Mouse (Mus musculus) limb, embryonic 10.5 days (tissue): ENCODE results near the gene Rhot2. TPM values are rescaled to one million over a fixed set of nuclear protein-coding genes. Genes with fewer than 3 reads are reported as not detected.
"Not testable (repeated sequence)": the region's sequence is repeated elsewhere in the genome, so short reads cannot be mapped to it uniquely, and the experiment has no call there.

Source experiments
- DNase-seq: peaks from one replicate; pipeline ENCODE4 v3.0.0-alpha.2; 2017; ENCODE audit warnings: low spot score
- H3K27ac ChIP-seq: fragments of 300-500 bp; sonication (generic); 2 replicates; pipeline ENCODE4 v1.5.1; 2016; ENCODE audit warnings: mild to moderate bottlenecking
- H3K27me3 ChIP-seq: fragments of 300-500 bp; sonication (generic); 2 replicates; pipeline ENCODE4 v1.6.1; 2016; ENCODE audit warnings: low read depth, mild to moderate bottlenecking; ENCODE audit not compliant: poor library complexity, severe bottlenecking
- H3K36me3 ChIP-seq: fragments of 300-500 bp; sonication (generic); 2 replicates; pipeline ENCODE4 v1.6.1; 2016; ENCODE audit warnings: mild to moderate bottlenecking, moderate library complexity
- H3K4me1 ChIP-seq: fragments of 300-500 bp; sonication (generic); 2 replicates; pipeline ENCODE4 v1.6.1; 2016
- H3K4me3 ChIP-seq: fragments of 300-500 bp; sonication (generic); 2 replicates; pipeline ENCODE4 v1.5.1; 2016; ENCODE audit warnings: mild to moderate bottlenecking, moderate library complexity
- H3K9me3 ChIP-seq: fragments of 300-500 bp; sonication (generic); replicated peaks from 2 replicates; pipeline ENCODE4 v1.6.1; 2016; ENCODE audit warnings: mild to moderate bottlenecking
- WGBS: fragments of 180-500 bp; shearing (Covaris S2); methylation state at CpG from one replicate; pipeline ENCODE4 v1.1.7; 2016; 5-methylcytosine and 5-hydroxymethylcytosine counted together
- polyA plus RNA-seq: library from polyadenylated mRNA; unstranded; fragments of >200 nt; fragmentation: Nextera tagmentation; extraction: Ambion mirVana; gene quantifications from 2 replicates; pipeline ENCODE4 v1.2.1, GENCODE M21; 2016

Gene Rhot2
- polyA plus RNA-seq, 1 experiment from 2014 or later = 32.6 TPM

DNA sequence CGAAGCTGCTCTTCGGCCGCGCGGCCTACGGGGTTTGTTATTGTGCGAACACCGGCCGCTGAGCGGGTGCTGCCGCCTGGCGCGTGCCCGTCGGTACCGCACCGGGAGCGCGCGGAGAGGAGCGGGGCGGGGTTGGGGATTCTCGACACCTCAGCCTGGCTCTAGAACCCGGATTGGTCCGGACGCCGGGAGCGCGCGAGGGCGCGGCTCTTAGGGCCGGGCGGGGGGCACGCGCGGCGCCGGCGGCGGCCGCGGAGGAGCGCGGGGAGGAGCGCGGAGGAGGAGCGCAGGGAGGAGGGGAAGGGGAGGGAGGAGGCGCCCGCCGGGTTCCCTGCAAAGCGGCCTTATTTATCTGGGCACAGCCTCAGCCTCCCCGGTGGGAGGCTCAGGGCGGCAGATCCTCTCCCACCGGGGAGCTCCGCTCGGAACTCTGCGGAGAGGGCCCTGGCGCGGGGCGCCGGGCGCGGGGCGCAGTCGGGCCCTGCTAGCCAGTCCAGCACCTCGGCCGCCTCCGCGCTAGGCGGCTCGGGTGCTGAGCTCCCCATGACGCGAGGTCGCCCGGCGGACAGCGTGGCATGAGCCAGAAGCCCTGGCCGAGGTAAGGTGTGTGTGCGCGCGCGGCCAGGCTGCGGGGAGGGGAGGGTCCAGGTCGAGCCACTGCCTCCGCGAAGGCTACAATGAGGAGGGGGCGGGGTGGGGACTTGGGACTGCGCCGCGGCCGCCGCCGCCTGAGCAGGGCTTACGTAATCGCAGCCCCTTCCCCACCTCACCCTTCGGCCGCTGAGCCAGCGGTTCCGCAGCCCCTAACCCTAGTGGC is 35.7 kb downstream of the Rhot2 start, which contains the start of gene Fbxl16:
TSS of gene Fbxl16 (plus strand) at position 297 of the 817 bp plus-strand sequence.
- no peaks in the 10 kb centered on the region for H3K36me3 ChIP-seq
- peaks cover 26% of the 10 kb centered on the region for H3K4me1 ChIP-seq
- peaks cover 72% of the 10 kb centered on the region for H3K27me3 ChIP-seq
- peak within 1 kb of the TSS; percentile 77 for H3K4me3 ChIP-seq
- peak; percentile 78 for DNase-seq
- peak within 1 kb of the TSS; percentile 70 for H3K27ac ChIP-seq
- WGBS = under 1% methylated on average over 93 of the region's 100 CpGs
- no peaks in the 10 kb centered on the region for H3K9me3 ChIP-seq

DNA sequence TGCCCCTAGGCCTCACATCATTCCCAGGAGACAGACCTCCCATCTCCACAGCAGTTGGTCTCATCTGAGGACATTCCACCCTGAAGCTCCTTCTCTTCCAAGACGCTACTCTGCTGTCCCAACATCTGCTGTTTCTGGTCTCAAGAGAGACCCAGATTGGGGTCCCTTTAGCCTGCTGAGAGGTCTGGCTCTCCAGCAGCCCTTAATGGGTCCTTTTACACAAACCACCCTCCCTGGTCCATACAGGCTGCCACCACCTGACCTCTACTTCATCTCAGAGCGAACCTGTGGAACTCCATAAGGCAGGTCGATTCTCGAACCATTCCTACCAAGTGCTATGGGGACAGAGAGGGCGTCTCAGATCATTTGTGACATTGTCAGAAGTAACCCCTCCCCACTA is 36.6 kb downstream of the Rhot2 start:
- H3K27ac ChIP-seq = peak overlapping the region; percentile 70; the same call in 1 of the 2 replicates
- H3K9me3 ChIP-seq = no peaks in the 10 kb centered on the region
- no peaks in the 10 kb centered on the region for H3K36me3 ChIP-seq
- DNase-seq = no peak
- peaks cover 74% of the 10 kb centered on the region for H3K27me3 ChIP-seq
- peaks cover 25% of the 10 kb centered on the region for H3K4me1 ChIP-seq
- 48% methylated on average over 5 of the region's 5 CpGs for WGBS
- peak overlapping the region; percentile 77 for H3K4me3 ChIP-seq

DNA sequence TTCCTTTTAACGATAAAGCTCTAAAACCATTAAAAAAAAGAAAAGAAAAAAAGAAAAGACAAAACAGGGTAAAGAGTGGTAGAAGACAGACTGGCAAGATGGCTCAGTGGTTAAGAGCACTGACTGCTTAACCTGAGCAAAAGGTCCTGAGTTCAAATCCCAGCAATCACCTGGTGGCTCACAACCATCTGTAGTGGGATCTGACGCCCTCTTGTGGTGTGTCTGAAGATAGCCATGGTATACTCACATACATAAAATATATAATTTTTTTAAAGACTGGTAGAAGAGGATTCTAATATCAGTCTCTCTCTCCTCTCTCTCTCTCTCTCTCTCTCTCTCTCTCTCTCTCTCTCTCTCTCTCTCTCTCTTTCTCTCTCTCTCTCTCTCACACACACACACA is 37.2 kb downstream of the Rhot2 start:
- not testable (repeated sequence) for H3K27ac ChIP-seq, H3K9me3 ChIP-seq, DNase-seq, H3K4me3 ChIP-seq, H3K36me3 ChIP-seq
- WGBS = 48% methylated on average over 2 of the region's 2 CpGs
- Histone ChIP-seq H3K4me1 (peaks cover 30% of the 10 kb centered on the region), H3K27me3 (peaks cover 74% of the 10 kb centered on the region)

DNA sequence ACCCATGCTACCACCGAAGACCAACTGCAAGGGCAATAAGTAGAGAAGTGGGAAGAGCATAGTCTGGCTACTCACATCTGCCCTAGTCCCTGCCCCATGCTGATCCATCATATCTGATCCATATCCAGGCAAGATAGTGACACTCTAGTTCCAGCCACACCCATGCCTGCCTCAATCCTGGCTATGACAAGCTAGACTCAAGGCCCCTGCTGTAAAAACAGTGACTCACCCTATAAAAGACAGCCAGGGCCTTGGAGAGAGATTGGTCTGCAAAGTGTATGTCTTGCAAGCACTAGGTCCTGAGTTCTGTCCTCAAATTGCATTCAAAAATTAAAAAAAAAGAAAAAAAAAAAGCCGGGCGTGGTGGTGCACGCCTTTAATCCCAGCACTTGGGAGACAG is 38.1 kb downstream of the Rhot2 start:
- no peak for DNase-seq
- Histone ChIP-seq H3K27ac (no peak overlapping the region), H3K4me3 (no peak overlapping the region), H3K4me1 (peaks cover 30% of the 10 kb centered on the region), H3K9me3 (no peaks in the 10 kb centered on the region), H3K27me3 (peaks cover 72% of the 10 kb centered on the region), H3K36me3 (no peaks in the 10 kb centered on the region)
- WGBS = 77% methylated on average over 4 of the region's 4 CpGs

DNA sequence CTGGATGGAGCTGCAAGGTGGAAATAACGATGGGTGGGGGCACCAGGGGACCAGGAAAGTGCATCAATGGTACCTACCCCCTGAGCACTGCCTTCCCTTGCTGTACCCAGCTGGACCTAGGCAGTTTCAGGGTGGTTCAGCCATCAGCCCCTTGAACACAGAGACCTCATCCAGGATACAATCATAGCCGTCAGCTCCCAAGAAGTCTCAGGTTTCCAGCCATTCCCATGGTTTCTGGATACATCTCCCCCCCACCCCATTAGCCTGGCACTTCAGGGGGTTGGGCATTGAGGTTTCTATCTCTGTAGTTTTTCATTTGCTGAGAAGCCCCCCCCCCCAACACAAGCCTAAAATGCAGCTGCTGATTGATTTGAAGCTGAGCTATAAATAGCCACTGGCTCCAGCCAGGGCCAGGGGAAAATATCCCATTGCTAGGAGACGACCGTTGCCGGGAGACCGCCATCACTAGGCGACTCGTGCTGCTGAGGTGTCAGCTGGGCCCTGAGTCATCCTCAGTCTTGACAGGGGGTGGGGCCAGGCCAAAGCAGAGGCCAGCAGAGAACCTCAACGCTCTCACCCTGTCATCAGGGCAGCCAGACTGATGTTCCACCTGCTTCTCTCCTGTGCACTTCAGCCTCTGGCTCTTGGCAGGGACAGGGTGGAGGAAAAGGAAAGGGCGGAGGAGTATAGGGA is 41.7 kb downstream of the Rhot2 start:
- Histone ChIP-seq H3K9me3 (no peaks in the 10 kb centered on the region), H3K27ac (no peak overlapping the region), H3K27me3 (peaks cover 42% of the 10 kb centered on the region), H3K36me3 (no peaks in the 10 kb centered on the region), H3K4me1 (peaks cover 9% of the 10 kb centered on the region), H3K4me3 (no peak overlapping the region)
- DNase-seq = no peak
- WGBS = 15% methylated on average over 10 of the region's 10 CpGs

DNA sequence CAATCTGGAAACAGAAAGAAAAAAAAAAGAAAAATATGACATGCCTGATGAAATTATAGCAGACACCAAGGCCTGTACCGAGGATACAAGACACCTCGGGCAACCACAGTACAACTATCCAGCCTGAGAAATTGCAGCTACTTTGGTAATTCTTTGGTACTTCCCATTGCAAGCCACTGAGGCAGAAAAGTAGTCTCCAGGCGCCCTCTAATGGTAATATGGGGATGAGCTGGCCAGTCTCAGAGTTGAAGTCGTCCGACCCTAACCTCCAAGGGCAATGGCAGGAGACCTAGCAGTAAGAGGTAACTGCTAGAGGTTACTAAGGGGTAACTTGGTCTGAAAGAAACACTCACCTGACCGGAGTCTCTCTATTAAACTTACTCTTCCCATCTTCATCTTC is 43.6 kb downstream of the Rhot2 start:
- Histone ChIP-seq H3K27ac (no peak overlapping the region), H3K9me3 (no peaks in the 10 kb centered on the region), H3K4me1 (peaks cover 25% of the 10 kb centered on the region), H3K27me3 (peaks cover 32% of the 10 kb centered on the region), H3K36me3 (no peaks in the 10 kb centered on the region), H3K4me3 (no peak overlapping the region)
- peak; percentile 63 for DNase-seq
- WGBS = 11% methylated on average over 6 of the region's 6 CpGs

DNA sequence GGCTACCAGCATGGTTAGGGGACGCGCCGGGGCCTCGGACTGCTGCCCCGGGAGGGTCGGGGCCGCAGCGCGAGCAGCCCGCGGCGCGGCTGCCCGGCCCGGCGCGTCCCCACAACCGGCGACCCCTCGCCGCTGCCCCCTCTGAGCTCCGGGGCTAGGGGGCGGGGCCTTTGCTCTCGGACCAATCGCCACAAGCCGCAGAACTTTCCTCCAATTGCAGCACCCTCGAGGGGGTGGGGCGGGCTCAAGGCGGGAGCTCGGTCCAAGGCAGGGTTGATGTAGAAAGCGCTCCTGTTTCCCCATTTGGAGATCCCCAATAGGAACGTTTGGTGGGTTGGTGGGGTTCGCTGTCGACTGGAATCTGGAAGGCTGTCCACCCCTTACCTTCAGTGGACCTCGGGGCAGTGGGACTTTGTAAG is 47.7 kb downstream of the Rhot2 start, which contains the start of gene Metrn:
TSS of gene Metrn (minus strand) at position 186 of the 419 bp plus-strand sequence.
- peaks cover 27% of the 10 kb centered on the region for H3K36me3 ChIP-seq
- H3K4me1 ChIP-seq = peaks cover 55% of the 10 kb centered on the region
- peak within 1 kb of the TSS; percentile 87 for H3K4me3 ChIP-seq
- peak within 1 kb of the TSS; percentile 91 for H3K27ac ChIP-seq
- peaks cover 8% of the 10 kb centered on the region for H3K27me3 ChIP-seq
- WGBS = under 1% methylated on average over 35 of the region's 35 CpGs
- peak; percentile 93 for DNase-seq
- H3K9me3 ChIP-seq = no peaks in the 10 kb centered on the region

DNA sequence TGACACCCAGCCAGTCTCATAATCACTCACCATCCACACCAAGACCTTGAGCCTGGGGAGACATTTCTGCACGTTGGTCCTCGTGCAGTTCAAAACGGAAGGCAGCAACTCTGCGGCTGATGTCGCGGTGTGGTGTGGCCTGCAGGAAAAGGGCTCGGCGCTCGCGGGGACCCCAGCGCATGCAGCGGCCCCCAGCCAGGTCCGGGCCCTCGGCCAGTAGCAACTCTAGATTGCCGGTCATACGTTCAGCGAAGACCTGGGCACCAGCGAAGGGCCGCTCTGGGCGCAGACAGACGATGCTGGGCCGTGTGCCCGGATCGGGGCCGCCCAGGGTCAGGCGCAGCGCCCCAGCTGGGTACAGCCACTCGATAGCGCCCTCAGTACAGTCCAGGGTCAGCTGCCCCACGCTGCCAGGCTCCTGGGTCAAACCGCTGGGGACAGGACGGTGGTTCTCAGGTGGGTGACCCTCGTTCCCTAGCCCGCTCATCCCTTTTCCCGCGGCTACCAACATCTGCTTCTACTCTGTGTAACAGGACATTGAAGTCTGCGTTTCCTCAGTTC is 48.4 kb downstream of the Rhot2 start:
- Histone ChIP-seq H3K4me3 (peak overlapping the region; percentile 87), H3K4me1 (peaks cover 62% of the 10 kb centered on the region), H3K9me3 (no peaks in the 10 kb centered on the region), H3K27ac (peak overlapping the region; percentile 91), H3K36me3 (peaks cover 27% of the 10 kb centered on the region), H3K27me3 (peaks cover 2% of the 10 kb centered on the region; the same call in 1 of the 2 replicates)
- peak; percentile 61 for DNase-seq
- under 1% methylated on average over 37 of the region's 37 CpGs for WGBS

DNA sequence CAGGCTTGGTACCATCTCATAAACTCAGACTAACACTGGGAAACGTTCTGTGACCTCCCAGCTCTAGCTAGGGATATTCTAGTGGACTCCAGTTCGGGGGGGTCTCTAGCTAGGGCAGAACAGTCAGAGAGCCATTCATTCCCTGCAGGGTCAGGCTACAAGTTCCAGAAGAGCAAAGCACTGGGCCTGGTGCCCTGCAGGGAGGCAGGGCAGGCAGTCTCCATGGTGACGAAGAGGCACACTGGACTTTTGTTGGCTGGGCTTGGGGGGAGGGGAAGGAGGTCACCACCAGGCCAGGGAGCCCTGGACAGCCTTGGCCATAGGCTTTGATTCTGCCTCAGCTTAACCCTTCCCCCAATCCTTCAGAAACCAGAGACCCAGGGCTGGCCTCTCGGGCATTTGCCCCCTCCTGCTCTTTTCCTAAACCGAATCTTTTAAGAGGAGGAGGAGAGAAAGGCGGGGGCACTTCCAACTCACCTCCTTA is 49.0 kb downstream of the Rhot2 start, which contains the start of gene AC134908.4:
TSS of gene AC134908.4 (minus strand) at position 51 of the 484 bp plus-strand sequence.
- peak; percentile 77 for DNase-seq
- H3K36me3 ChIP-seq = peaks cover 28% of the 10 kb centered on the region
- H3K4me3 ChIP-seq = peak within 1 kb of the TSS; percentile 87
- peak within 1 kb of the TSS; percentile 91 for H3K27ac ChIP-seq
- H3K9me3 ChIP-seq = no peaks in the 10 kb centered on the region
- H3K4me1 ChIP-seq = peaks cover 68% of the 10 kb centered on the region
- H3K27me3 ChIP-seq = no peaks in the 10 kb centered on the region
- 2% methylated on average over 6 of the region's 6 CpGs for WGBS

DNA sequence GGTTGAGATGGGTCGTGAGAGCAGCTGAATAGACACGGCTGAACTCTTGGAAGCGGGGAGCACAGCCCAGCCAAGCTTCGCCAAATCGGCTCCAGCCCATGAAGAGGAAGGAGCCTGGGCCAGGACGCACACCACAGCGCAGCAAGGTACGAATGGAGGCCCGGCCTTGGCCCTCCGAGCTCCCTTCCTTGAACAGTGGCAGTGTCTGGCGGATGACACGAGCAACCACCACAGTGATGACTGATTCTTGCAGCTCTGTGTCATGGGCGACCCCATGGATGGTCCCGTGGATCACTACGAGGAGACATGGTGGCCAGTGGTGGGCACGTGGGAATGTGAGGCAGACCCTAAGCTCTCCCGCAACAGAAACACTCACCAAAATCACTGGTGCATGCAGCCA is 49.7 kb downstream of the Rhot2 start:
- DNase-seq = no peak
- peaks cover 70% of the 10 kb centered on the region for H3K4me1 ChIP-seq
- H3K9me3 ChIP-seq = no peaks in the 10 kb centered on the region
- H3K27ac ChIP-seq = peak overlapping the region; percentile 91
- WGBS = 87% methylated on average over 17 of the region's 17 CpGs
- peak overlapping the region; percentile 87 for H3K4me3 ChIP-seq
- no peaks in the 10 kb centered on the region for H3K27me3 ChIP-seq
- peaks cover 30% of the 10 kb centered on the region for H3K36me3 ChIP-seq

DNA sequence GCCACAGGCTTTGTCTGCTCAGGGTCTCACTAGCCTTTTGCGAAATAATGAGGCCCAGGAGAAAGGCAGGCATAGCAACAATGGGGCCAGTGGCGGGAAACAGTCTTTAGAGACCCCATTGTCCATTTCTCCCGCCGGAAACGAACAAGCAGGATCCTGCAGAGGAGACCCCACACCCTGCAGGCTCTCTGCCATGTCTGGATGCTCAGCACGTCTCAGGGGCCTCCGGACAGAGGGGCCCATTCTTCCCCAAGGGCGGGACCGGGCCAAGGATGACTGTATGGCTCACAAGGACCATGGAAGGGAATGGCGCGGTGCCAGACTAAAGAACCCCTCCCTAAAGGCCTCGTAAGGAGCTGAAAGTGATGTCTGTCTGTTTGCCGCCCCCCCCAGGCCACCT is 50.5 kb downstream of the Rhot2 start:
- peak overlapping the region; percentile 15; the same call in 1 of the 2 replicates for H3K27ac ChIP-seq
- H3K9me3 ChIP-seq = no peaks in the 10 kb centered on the region
- H3K27me3 ChIP-seq = no peaks in the 10 kb centered on the region
- peak overlapping the region; percentile 87; the same call in 1 of the 2 replicates for H3K4me3 ChIP-seq
- H3K36me3 ChIP-seq = peaks cover 38% of the 10 kb centered on the region
- DNase-seq = no peak
- H3K4me1 ChIP-seq = peaks cover 70% of the 10 kb centered on the region
- 84% methylated on average over 13 of the region's 13 CpGs for WGBS

DNA sequence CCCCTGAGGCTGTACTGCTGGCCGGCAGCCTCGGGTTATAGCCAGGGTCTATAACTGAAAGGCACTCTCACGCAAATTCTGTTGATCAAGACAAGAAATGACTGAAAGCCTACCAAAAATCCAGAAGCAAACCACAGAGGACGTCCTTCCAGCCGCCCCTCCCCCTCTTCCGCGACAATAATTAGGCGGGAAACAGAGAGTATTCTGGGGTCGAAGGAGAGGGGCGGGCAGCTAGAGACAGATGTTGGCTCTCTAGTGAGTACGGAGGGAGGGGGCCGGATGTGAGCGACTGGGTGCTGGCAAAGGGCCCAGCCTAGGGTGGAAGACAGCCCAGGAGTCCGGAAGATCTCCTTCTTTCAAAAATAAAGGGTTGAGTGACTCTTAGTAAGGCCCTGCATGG is 52.0 kb downstream of the Rhot2 start, which contains the start of gene Fam173a:
TSS of gene Fam173a (minus strand) at position 287 of the 400 bp plus-strand sequence.
- peak within 1 kb of the TSS; percentile 91 for H3K27ac ChIP-seq
- WGBS = 2% methylated on average over 14 of the region's 14 CpGs
- peaks cover 68% of the 10 kb centered on the region for H3K4me1 ChIP-seq
- H3K27me3 ChIP-seq = no peaks in the 10 kb centered on the region
- peak within 1 kb of the TSS; percentile 74 for H3K4me3 ChIP-seq
- DNase-seq = peak; percentile 75
- H3K9me3 ChIP-seq = no peaks in the 10 kb centered on the region
- H3K36me3 ChIP-seq = peaks cover 52% of the 10 kb centered on the region
